Mouse (Mus musculus) kidney, embryonic 16.5 days (tissue): ENCODE measurements around the gene Comtd1. TPM values are rescaled to one million over a fixed set of nuclear protein-coding genes. Genes with fewer than 3 reads are reported as not detected.

Source experiments
- ATAC-seq: fragments of 200-750 bp; cut with Nextera tagmentation; 2 replicates; pipeline ENCODE4 v1.8.0; 2017; ENCODE audit warnings: moderate TSS enrichment; ENCODE audit not compliant: low FRiP score, low TSS enrichment
- H3K27ac ChIP-seq: fragments of 300-500 bp; sonication (generic); 2 replicates; pipeline ENCODE4 v1.5.1; 2014; ENCODE audit warnings: low read length
- H3K27me3 ChIP-seq: fragments of 300-500 bp; sonication (generic); 2 replicates; pipeline ENCODE4 v1.6.1; 2014; ENCODE audit warnings: low read length, control low read depth, mixed read lengths; ENCODE audit not compliant: insufficient read depth
- H3K36me3 ChIP-seq: fragments of 300-500 bp; sonication (generic); 2 replicates; pipeline ENCODE4 v1.6.1; 2014; ENCODE audit warnings: low read length, control low read depth, mixed read lengths; ENCODE audit not compliant: insufficient read depth
- H3K4me1 ChIP-seq: fragments of 300-500 bp; sonication (generic); 2 replicates; pipeline ENCODE4 v1.6.1; 2014; ENCODE audit warnings: low read length, control low read depth, mixed read lengths; ENCODE audit not compliant: insufficient read depth
- H3K4me2 ChIP-seq: fragments of 300-500 bp; sonication (generic); replicated peaks from 2 replicates; pipeline ENCODE4 v1.6.1; 2014; ENCODE audit warnings: low read depth, low read length
- H3K4me3 ChIP-seq: fragments of 300-500 bp; sonication (generic); 2 replicates; pipeline ENCODE4 v1.5.1; 2014; ENCODE audit warnings: mild to moderate bottlenecking, low read length
- H3K9ac ChIP-seq: fragments of 300-500 bp; sonication (generic); replicated peaks from 2 replicates; pipeline ENCODE4 v1.6.1; 2014; ENCODE audit warnings: low read length
- H3K9me3 ChIP-seq: fragments of 300-500 bp; sonication (generic); 2 replicates; pipeline ENCODE4 v1.6.1; 2016; ENCODE audit warnings: low read length, control low read depth
- WGBS: fragments of 180-500 bp; shearing (Covaris S2); extraction: QIAGEN DNeasy Blood & Tissue Kit; methylation state at CpG from one replicate; pipeline ENCODE4 v1.1.7; 2014; 5-methylcytosine and 5-hydroxymethylcytosine counted together
- polyA plus RNA-seq: library from polyadenylated mRNA; unstranded; fragments of >200 nt; fragmentation: Nextera tagmentation; extraction: Ambion mirVana; gene quantifications from 2 replicates; pipeline ENCODE4 v1.2.1, GENCODE M21; 2015

Gene Comtd1
- polyA plus RNA-seq, 1 experiment from 2014 or later: 36.2 TPM

DNA sequence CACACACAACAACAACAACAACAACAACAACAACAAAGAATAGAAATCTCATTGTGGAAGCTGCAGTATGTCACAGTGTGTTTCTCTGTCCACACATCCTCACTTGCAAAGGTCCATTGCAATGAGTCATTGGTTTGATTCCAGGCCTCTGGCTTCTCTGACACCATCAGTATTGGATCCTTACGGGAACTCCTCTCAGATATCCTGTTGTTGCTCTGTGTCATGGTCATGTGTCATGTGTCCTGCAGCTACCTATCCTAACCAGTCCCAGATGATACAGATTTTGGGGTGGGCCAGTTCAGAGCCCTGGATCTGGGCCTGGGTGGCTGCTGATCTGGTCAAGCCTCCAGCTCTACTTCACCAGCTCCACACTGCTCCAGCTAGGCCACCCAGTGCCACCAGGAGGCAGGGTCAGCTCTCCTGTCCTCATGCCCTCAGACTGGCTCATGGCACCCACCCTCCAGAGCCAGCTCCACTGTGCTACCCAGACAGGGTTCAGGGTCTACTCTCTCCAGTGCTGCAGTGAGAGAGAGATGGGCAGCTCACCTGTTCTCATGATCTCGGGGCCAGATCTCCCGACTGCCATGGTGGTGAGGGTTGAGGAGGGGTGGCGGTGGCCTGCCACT, 27.8 kb downstream of the Comtd1 start:
- H3K9ac ChIP-seq: no peak overlapping the region
- WGBS: 92% methylated on average over 4 of the region's 4 CpGs
- no peaks in the 10 kb centered on the region for H3K9me3 ChIP-seq
- ATAC-seq: no peak
- no peak overlapping the region for H3K27ac ChIP-seq
- no peak overlapping the region for H3K4me2 ChIP-seq
- peaks cover 23% of the 10 kb centered on the region for H3K4me1 ChIP-seq
- H3K4me3 ChIP-seq: no peak overlapping the region
- H3K27me3 ChIP-seq: no peaks in the 10 kb centered on the region
- no peaks in the 10 kb centered on the region for H3K36me3 ChIP-seq

DNA sequence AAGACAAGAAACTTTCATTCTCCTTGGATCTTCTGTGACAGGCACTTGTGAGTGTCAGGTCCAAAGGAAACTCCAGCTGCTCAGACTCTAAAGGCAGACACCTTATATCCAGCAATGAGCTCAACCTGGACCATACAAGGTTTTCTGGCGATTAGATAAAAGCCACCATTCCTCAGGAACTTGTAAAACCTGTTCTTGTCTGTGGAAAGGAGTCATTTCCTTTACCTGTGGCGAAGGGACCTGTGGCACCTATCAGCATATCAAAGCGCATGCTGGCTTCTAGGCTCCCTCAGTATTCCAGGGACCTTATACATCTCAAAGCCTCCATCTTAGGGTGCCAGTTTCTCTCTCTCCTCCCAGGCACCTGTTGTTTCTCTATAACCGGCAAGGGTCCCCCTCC, 31.3 kb downstream of the Comtd1 start:
- Histone ChIP-seq H3K9me3 (no peaks in the 10 kb centered on the region), H3K4me3 (no peak overlapping the region), H3K4me2 (no peak overlapping the region), H3K27me3 (no peaks in the 10 kb centered on the region), H3K27ac (no peak overlapping the region), H3K9ac (no peak overlapping the region), H3K4me1 (peaks cover 7% of the 10 kb centered on the region), H3K36me3 (no peaks in the 10 kb centered on the region)
- ATAC-seq: no peak
- 54% methylated on average over 4 of the region's 4 CpGs for WGBS

DNA sequence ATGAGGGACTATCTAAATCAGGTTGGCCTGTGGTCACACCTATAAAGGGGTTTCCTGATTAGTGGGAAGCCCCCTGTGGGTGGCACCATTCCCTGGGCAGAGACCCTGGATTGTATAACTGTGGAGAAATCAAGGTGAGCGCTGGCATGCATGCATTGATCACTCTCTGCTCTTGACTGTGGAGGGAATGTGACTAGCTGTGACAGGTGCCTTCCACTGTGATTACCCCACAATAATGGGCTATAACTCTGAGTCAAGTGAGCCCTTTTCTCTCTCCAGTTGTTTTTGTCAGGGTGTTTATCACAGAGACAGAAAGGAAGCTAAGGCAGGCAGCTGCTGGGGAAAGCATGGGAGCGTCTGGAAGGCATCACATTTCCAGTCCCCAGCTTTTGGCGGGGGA, 32.5 kb downstream of the Comtd1 start:
- Histone ChIP-seq H3K9me3 (no peaks in the 10 kb centered on the region), H3K27me3 (no peaks in the 10 kb centered on the region), H3K4me3 (no peak overlapping the region), H3K9ac (no peak overlapping the region), H3K27ac (no peak overlapping the region), H3K4me1 (0 out of 2 replicates have a peak, but pooled peaks cover 3% of the 10 kb centered on the region), H3K4me2 (no peak overlapping the region), H3K36me3 (no peaks in the 10 kb centered on the region)
- ATAC-seq: no peak
- 54% methylated on average over 3 of the region's 3 CpGs for WGBS

DNA sequence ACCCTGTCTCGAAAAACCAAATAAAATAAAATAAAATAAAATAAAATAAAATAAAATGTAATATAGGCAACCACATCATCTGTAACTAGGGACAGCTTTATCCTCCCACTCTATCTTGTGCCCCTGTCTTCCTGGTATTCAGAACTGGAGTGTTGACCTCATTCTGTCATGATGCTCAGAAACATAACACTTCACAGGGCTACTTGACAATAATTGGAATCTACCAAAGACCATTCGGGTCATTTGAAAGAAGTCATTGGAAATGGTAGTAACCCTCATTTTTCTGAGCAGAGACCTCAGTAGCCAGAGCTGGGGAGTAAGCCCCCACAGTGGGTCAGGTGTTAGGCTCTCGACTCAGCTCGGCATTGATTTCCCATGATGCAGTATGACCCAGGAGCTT, 34.2 kb downstream of the Comtd1 start:
- Histone ChIP-seq H3K4me2 (no peak overlapping the region), H3K9ac (no peak overlapping the region), H3K9me3 (no peaks in the 10 kb centered on the region), H3K27ac (no peak overlapping the region), H3K27me3 (no peaks in the 10 kb centered on the region), H3K4me1 (0 out of 2 replicates have a peak, but pooled peaks cover 3% of the 10 kb centered on the region), H3K4me3 (no peak overlapping the region), H3K36me3 (no peaks in the 10 kb centered on the region)
- 95% methylated on average over 4 of the region's 4 CpGs for WGBS
- ATAC-seq: no peak

DNA sequence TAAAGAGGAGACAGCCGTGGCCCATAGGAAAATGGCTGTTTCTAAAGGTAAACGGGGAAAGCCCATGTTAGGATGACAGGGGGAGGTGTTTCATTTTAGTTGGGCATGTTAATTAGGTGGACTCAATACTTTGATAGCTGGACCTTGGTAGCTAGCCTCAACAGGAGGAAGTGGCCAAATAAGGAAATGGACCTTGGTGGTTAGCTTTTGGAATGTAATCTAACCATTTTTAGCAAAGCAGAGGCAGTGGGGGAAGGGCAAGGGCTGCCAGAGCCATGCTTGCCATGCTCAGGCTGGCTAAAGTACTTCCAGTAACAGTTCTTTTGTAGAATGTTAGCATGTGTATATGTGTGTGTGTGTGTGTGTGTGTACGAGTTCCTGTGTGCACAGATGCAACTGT, 34.9 kb downstream of the Comtd1 start:
- 79% methylated on average over 3 of the region's 3 CpGs for WGBS
- no peak overlapping the region for H3K27ac ChIP-seq
- no peak for ATAC-seq

DNA sequence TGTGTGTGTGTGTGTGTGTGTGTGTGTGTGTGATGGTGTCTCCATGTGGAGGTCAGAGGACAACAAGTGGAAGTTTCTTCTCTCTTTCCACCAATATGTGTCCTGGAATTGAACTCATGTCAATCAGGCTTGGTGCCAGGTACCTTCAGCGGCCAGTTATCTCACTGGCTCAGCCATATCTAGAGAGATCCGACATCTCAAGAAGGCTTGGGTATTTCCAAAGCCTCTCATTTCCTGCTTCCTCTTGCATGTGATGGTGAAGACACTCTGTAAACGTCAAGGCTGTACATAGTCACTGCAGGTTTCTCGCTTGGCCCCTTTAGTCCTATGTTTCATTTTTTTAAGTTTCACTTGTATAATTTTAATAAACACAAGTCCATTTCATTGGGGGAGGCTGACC, 35.6 kb downstream of the Comtd1 start:
- Histone ChIP-seq H3K9me3 (no peaks in the 10 kb centered on the region), H3K27ac (no peak overlapping the region), H3K27me3 (no peaks in the 10 kb centered on the region), H3K4me1 (0 out of 2 replicates have a peak, but pooled peaks cover 3% of the 10 kb centered on the region), H3K4me3 (no peak overlapping the region), H3K9ac (no peak overlapping the region), H3K36me3 (no peaks in the 10 kb centered on the region), H3K4me2 (no peak overlapping the region)
- ATAC-seq: no peak
- WGBS: 61% methylated on average over 4 of the region's 4 CpGs

More for the DNA sequence above, 34.9 kb downstream of the Comtd1 start:
- Histone ChIP-seq H3K4me1 (0 out of 2 replicates have a peak, but pooled peaks cover 3% of the 10 kb centered on the region), H3K9ac (no peak overlapping the region), H3K9me3 (no peaks in the 10 kb centered on the region), H3K4me3 (no peak overlapping the region), H3K36me3 (no peaks in the 10 kb centered on the region), H3K27me3 (no peaks in the 10 kb centered on the region), H3K4me2 (no peak overlapping the region)

DNA sequence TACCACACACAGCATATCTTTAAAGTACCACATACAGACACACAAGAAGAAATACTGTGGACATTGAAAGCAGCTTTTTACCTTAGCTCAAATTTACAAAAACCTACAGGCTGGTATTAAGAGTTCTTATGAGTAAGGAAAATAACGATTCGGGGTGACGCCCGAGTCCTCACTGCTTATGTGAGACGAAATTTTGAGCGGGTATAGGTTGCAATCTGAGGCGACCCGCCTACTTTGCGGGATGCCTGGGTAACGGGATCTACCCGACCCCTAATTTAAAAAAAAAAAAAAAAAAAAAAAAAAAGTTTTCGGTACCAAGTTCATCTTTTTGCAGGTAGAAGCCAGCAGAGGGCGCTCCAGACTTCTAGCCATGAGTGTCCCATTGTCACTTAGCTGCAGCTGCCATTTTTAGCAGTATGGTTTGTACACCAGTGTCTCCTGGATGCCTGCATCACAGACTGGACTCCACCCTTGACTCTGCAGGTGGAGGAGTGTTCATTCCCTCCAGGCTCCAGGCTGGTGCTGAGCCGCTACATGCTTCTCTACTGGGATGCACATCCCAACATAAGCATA, 36.1 kb downstream of the Comtd1 start:
- ATAC-seq: no peak
- Histone ChIP-seq H3K36me3 (no peaks in the 10 kb centered on the region), H3K4me3 (no peak overlapping the region), H3K9me3 (no peaks in the 10 kb centered on the region), H3K9ac (no peak overlapping the region), H3K4me2 (peak overlapping the region; percentile 18; the same call in 1 of the 2 replicates), H3K27ac (no peak overlapping the region), H3K4me1 (0 out of 2 replicates have a peak, but pooled peaks cover 3% of the 10 kb centered on the region), H3K27me3 (no peaks in the 10 kb centered on the region)
- 23% methylated on average over 14 of the region's 14 CpGs for WGBS

DNA sequence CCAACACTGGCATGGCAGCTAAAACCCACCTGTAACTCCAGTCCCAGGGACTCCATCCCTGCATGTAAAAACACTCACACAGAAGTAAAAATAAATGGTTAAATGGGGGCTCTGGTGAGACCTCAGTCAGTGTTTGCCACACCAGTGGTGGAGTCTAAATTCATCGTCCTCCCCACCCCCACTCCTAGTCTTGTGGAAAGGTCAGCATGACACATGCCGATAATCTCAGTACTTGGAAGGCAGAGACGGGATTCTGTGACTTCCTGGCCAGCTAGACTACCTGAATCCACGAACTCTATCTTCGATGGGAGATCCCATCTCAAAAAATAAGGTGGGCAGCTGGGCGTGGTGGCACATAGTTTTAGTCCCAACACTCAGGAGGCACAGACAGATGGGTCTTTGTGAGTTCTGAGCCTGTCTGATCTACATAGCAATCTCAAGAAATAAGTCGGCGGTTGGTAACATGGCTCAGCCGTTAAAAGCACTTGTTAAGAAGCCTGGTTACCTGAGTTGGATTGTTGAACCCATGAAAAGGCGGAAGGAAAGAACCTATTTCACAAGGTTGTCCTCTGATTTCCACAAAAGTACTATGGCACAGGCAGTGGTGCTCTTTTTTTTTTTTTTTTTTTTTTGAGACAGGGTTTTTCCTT, 36.9 kb downstream of the Comtd1 start:
- WGBS: 86% methylated on average over 10 of the region's 10 CpGs
- H3K9ac ChIP-seq: no peak overlapping the region
- H3K36me3 ChIP-seq: no peaks in the 10 kb centered on the region
- no peaks in the 10 kb centered on the region for H3K9me3 ChIP-seq
- 0 out of 2 replicates have a peak, but pooled peaks cover 3% of the 10 kb centered on the region for H3K4me1 ChIP-seq
- no peak overlapping the region for H3K4me3 ChIP-seq
- no peak overlapping the region for H3K27ac ChIP-seq
- ATAC-seq: no peak
- H3K27me3 ChIP-seq: no peaks in the 10 kb centered on the region
- H3K4me2 ChIP-seq: no peak overlapping the region

DNA sequence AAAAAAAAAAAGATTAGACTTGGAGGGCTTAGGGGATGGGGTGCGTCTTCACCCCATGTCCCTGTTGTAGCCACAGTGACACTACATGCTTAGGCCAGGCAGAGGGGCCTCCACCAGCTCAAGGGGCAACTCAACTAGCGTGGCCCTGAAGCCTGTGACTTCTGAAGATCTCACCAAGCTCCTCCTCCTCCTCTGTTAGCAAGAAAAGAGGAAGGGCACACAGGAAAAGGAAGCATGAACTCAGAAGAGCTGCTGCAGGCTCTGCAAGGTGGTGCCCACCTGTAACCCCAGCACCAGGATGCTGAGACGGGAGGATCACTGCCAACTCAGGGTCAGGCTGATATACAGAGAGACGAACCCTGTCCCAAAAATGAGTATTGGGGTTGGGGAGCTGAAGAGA, 37.5 kb downstream of the Comtd1 start:
- no peak overlapping the region for H3K4me3 ChIP-seq
- no peak for ATAC-seq
- no peak overlapping the region for H3K27ac ChIP-seq
- H3K4me1 ChIP-seq: 0 out of 2 replicates have a peak, but pooled peaks cover 3% of the 10 kb centered on the region
- no peak overlapping the region for H3K4me2 ChIP-seq
- H3K9ac ChIP-seq: no peak overlapping the region
- H3K27me3 ChIP-seq: no peaks in the 10 kb centered on the region
- H3K9me3 ChIP-seq: no peaks in the 10 kb centered on the region
- 75% methylated on average over 4 of the region's 4 CpGs for WGBS
- no peaks in the 10 kb centered on the region for H3K36me3 ChIP-seq

DNA sequence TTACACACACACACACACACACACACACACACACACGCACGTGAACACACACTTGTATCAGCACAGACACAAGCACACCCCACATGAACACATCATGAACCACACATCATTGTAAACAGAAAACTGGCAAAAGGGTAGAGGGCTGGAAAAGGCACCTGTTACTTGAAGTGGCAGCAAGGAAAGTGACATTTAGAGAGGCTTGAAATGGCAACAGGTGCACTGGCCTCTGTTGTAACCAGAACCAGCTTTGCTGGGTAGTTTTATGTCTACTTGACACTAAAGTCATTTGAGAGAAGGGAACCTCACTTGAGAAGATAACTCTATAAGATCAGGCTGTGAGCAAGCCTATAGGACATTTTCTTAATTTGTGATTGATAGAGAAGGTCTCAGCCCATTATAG, 39.4 kb downstream of the Comtd1 start:
- H3K9ac ChIP-seq: no peak overlapping the region
- H3K36me3 ChIP-seq: no peaks in the 10 kb centered on the region
- no peaks in the 10 kb centered on the region for H3K27me3 ChIP-seq
- ATAC-seq: no peak
- 0 out of 2 replicates have a peak, but pooled peaks cover 3% of the 10 kb centered on the region for H3K4me1 ChIP-seq
- no peaks in the 10 kb centered on the region for H3K9me3 ChIP-seq
- no peak overlapping the region for H3K4me2 ChIP-seq
- no peak overlapping the region for H3K27ac ChIP-seq
- 85% methylated on average over 2 of the region's 2 CpGs for WGBS
- no peak overlapping the region for H3K4me3 ChIP-seq
